Mouse (Mus musculus) heart, embryonic 11.5 days (tissue): ENCODE data around the gene Lrsam1. TPM values are rescaled to one million over a fixed set of nuclear protein-coding genes. Genes with fewer than 3 reads are reported as not detected.

Experiments used
- ATAC-seq: fragments of 200-750 bp; cut with Nextera tagmentation; replicated peaks from 2 replicates; pipeline ENCODE4 v1.8.0; 2017; ENCODE audit warnings: moderate library complexity; ENCODE audit not compliant: insufficient number of reproducible peaks, low FRiP score, low TSS enrichment
- H3K27ac ChIP-seq: fragments of 300-500 bp; sonication (generic); 2 replicates; pipeline ENCODE4 v1.5.1; 2014; ENCODE audit warnings: mild to moderate bottlenecking, low read depth, low read length
- H3K27me3 ChIP-seq: fragments of 300-500 bp; sonication (generic); 2 replicates; pipeline ENCODE4 v1.6.1; 2014; ENCODE audit warnings: mild to moderate bottlenecking, low read length, mixed read lengths; ENCODE audit not compliant: control insufficient read depth, insufficient read depth
- H3K36me3 ChIP-seq: fragments of 300-500 bp; sonication (generic); 2 replicates; pipeline ENCODE4 v1.6.1; 2014; ENCODE audit warnings: mild to moderate bottlenecking, low read length, moderate library complexity, mixed read lengths; ENCODE audit not compliant: control insufficient read depth, insufficient read depth
- H3K4me1 ChIP-seq: fragments of 300-500 bp; sonication (generic); 2 replicates; pipeline ENCODE4 v1.6.1; 2014; ENCODE audit warnings: low read length; ENCODE audit not compliant: control insufficient read depth, insufficient read depth
- H3K4me2 ChIP-seq: fragments of 300-500 bp; sonication (generic); 2 replicates; pipeline ENCODE4 v1.6.1; 2014; ENCODE audit warnings: mild to moderate bottlenecking, moderate library complexity
- H3K4me3 ChIP-seq: fragments of 300-500 bp; sonication (generic); 2 replicates; pipeline ENCODE4 v1.5.1; 2014; ENCODE audit warnings: low read depth, low read length
- H3K9ac ChIP-seq: fragments of 300-500 bp; sonication (generic); 2 replicates; pipeline ENCODE4 v1.6.1; 2014; ENCODE audit warnings: mild to moderate bottlenecking, low read depth, low read length, moderate library complexity
- H3K9me3 ChIP-seq: fragments of 300-500 bp; sonication (generic); replicated peaks from 2 replicates; pipeline ENCODE4 v1.6.1; 2016; ENCODE audit warnings: low read length; ENCODE audit not compliant: control insufficient read depth
- WGBS: fragments of 180-500 bp; shearing (Covaris S2); extraction: QIAGEN DNeasy Blood & Tissue Kit; methylation state at CpG from one replicate; pipeline ENCODE4 v1.1.7; 2014; ENCODE audit not compliant: insufficient replicate concordance; 5-methylcytosine and 5-hydroxymethylcytosine counted together
- polyA plus RNA-seq: library from polyadenylated mRNA; unstranded; fragments of >200 nt; fragmentation: Nextera tagmentation; extraction: Ambion mirVana; gene quantifications from 2 replicates; pipeline ENCODE4 v1.2.1, GENCODE M21; 2014

The Lrsam1 gene
- polyA plus RNA-seq, 1 experiment from 2014 or later, result 6.7 TPM

DNA sequence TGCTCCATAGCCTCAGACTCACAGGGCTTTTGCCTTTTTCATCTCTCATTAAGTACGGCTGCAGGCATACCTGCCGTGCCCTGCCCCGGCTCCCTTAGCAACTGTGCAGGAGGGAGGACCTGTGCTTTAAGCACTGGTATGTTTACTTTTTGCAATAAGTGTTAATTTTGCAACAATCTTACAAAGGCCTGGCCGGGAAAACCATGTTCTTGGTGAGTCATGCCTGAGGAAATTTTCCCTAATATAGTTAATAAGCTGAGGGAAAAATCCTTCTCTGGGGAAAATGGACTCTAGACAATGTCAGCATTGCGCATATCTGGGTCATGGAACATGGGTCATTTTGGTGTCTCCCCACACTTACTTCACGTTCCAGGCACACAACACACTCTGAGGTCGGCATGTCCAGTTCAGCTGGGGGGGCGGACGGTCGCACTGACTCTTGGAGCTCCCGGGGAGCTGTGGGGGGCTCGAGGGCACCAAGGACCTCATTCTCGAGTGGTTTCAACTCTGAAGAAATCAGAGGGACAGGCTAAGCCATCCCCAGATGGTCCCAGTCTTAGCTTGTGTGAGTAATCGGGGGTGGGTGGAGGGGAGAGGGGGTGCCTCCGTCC, 33.7 kb downstream of the Lrsam1 start:
- 76% methylated on average over 15 of the region's 15 CpGs for WGBS
- no peak overlapping the region for H3K27ac ChIP-seq
- H3K9me3 ChIP-seq, result no peaks in the 10 kb centered on the region
- H3K36me3 ChIP-seq, result peaks cover 12% of the 10 kb centered on the region
- no peaks in the 10 kb centered on the region for H3K27me3 ChIP-seq
- no peak overlapping the region for H3K9ac ChIP-seq
- H3K4me2 ChIP-seq, result no peak overlapping the region
- no peaks in the 10 kb centered on the region for H3K4me1 ChIP-seq
- H3K4me3 ChIP-seq, result no peak overlapping the region
- no peak for ATAC-seq

GRCm38 (mm10) chr2:32926330-32927075, 34.9 kb downstream of the Lrsam1 start:
- Histone ChIP-seq H3K4me2 (no peak overlapping the region), H3K4me3 (no peak overlapping the region), H3K9me3 (no peaks in the 10 kb centered on the region), H3K27me3 (no peaks in the 10 kb centered on the region), H3K27ac (no peak overlapping the region), H3K36me3 (peaks cover 21% of the 10 kb centered on the region), H3K4me1 (no peaks in the 10 kb centered on the region), H3K9ac (no peak overlapping the region)
- no peak for ATAC-seq
- 88% methylated on average over 12 of the region's 12 CpGs for WGBS

GRCm38 (mm10) chr2:32924306-32924844, 37.0 kb downstream of the Lrsam1 start:
- 71% methylated on average over 10 of the region's 10 CpGs for WGBS
- ATAC-seq, result no peak
- H3K9ac ChIP-seq, result no peak overlapping the region
- no peaks in the 10 kb centered on the region for H3K9me3 ChIP-seq
- no peak overlapping the region for H3K4me2 ChIP-seq
- no peak overlapping the region for H3K4me3 ChIP-seq
- H3K27ac ChIP-seq, result no peak overlapping the region
- H3K4me1 ChIP-seq, result no peaks in the 10 kb centered on the region
- H3K36me3 ChIP-seq, result peaks cover 31% of the 10 kb centered on the region
- H3K27me3 ChIP-seq, result no peaks in the 10 kb centered on the region

DNA sequence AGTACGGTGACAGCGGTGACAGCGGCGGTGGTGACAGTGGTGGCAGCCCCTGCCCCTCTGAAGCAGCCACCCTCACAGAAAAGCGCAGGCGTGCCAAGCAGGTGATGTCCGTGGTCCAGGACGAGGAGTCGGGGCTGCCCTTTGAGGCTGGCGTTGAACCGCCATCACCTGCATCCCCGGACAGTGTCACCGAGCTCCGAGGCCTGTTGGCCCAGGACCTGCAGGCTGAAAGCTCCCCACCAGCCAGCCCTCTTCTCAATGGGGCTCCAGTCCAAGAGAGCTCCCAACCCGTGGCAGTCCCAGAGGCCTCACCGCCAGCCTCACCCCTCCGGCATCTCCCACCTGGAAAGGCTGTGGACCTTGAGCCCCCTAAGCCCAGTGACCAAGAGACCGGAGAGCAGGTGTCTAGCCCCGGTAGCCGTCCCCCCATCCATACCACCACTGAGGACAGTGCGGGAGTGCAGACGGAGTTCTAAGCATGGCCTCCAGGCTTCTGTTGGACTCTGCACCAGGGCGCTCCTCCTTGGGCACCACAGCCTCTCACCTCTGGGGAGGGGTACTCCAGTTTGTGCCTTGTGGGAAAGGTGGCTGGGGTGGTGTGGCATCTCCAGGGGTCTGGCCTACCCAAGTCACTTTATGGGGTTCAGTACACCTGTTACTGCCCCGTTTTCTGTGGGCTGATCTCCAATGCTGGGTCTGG, 37.7 kb downstream of the Lrsam1 start:
- no peak overlapping the region for H3K27ac ChIP-seq
- no peak overlapping the region for H3K9ac ChIP-seq
- ATAC-seq, result no peak
- H3K9me3 ChIP-seq, result no peaks in the 10 kb centered on the region
- H3K36me3 ChIP-seq, result peaks cover 35% of the 10 kb centered on the region
- H3K4me2 ChIP-seq, result no peak overlapping the region
- H3K4me3 ChIP-seq, result no peak overlapping the region
- 87% methylated on average over 24 of the region's 24 CpGs for WGBS
- no peaks in the 10 kb centered on the region for H3K4me1 ChIP-seq
- H3K27me3 ChIP-seq, result no peaks in the 10 kb centered on the region

DNA sequence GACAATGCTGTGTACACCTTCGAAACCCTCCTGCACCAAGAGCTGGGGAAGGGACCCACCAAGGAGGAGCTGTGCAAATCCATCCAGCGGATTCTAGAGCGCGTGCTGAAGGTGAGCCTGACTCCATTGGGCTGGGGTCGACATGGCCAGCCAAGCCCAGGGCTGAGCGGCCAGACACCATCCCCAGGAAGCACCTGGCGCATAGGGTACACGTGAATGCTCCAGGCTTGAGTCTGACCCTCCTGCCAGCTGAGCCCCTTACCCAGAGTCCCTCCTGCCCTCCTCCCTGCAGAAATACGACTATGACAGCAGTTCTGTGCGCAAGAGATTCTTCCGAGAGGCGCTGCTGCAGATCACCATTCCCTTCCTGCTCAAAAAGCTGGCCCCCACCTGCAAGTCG, 38.9 kb downstream of the Lrsam1 start:
- Histone ChIP-seq H3K4me1 (no peaks in the 10 kb centered on the region), H3K9ac (no peak overlapping the region), H3K4me2 (no peak overlapping the region), H3K4me3 (no peak overlapping the region), H3K27me3 (no peaks in the 10 kb centered on the region), H3K36me3 (peaks cover 35% of the 10 kb centered on the region), H3K9me3 (no peaks in the 10 kb centered on the region), H3K27ac (no peak overlapping the region)
- no peak for ATAC-seq
- WGBS, result 86% methylated on average over 13 of the region's 13 CpGs

DNA sequence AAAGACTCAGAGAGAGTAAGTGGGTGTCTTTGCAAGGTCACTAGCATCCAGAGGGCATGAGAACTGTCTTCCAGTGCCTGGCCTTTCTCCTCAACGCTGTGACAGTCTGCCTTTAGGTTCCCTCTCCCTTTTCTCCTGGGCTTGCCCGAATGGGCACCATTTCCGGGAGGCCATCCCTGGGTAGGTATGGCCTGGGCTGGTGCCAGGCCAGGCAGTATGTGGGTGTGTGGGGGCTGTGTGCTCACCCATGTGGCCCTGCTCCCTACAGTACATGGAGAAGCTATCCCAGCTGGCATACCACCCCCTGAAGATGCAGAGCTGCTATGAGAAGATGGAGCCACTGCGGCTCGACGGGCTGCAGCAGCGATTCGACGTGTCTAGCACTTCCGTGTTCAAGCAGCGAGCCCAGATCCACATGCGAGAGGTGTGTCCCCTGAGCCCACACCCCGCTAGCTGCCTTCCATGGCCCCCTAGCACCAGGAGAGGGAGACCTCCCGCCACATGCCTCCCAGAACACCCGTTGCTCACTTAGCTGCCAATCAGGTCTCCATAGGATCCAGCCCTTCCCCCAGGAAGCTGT, 39.5 kb downstream of the Lrsam1 start:
- no peak for ATAC-seq
- WGBS, result 81% methylated on average over 15 of the region's 15 CpGs
- peaks cover 35% of the 10 kb centered on the region for H3K36me3 ChIP-seq

DNA sequence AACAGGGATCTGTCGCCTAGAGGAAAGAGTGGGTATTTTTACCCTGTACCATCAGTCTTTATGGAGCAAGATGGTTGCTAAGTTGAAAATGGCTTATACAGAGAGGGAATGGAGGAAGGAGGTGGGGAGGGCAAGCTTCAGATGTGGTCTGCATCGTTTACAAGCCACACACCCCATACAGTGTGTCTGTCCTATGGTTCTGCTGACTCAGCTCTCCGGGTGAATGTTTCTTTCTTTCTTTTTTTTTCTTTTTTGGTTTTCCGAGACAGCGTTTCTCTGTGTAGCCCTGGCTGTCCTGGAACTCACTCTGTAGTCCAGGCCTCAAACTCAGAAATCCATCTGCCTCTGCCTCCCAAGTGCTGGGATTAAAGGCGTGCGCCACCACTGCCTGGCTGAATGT, 40.2 kb downstream of the Lrsam1 start:
- H3K4me1 ChIP-seq, result no peaks in the 10 kb centered on the region
- H3K27ac ChIP-seq, result no peak overlapping the region
- ATAC-seq, result no peak
- no peaks in the 10 kb centered on the region for H3K9me3 ChIP-seq
- H3K27me3 ChIP-seq, result no peaks in the 10 kb centered on the region
- no peak overlapping the region for H3K9ac ChIP-seq
- H3K36me3 ChIP-seq, result peaks cover 38% of the 10 kb centered on the region
- no peak overlapping the region for H3K4me2 ChIP-seq
- WGBS, result 88% methylated on average over 7 of the region's 7 CpGs
- no peak overlapping the region for H3K4me3 ChIP-seq

More for the DNA sequence above, 39.5 kb downstream of the Lrsam1 start:
- Histone ChIP-seq H3K4me1 (no peaks in the 10 kb centered on the region), H3K4me2 (no peak overlapping the region), H3K9ac (no peak overlapping the region), H3K27me3 (no peaks in the 10 kb centered on the region), H3K4me3 (no peak overlapping the region), H3K9me3 (no peaks in the 10 kb centered on the region), H3K27ac (no peak overlapping the region)

GRCm38 (mm10) chr2:32918391-32918790, 43.0 kb downstream of the Lrsam1 start:
- H3K4me1 ChIP-seq, result peaks cover 18% of the 10 kb centered on the region
- peaks cover 33% of the 10 kb centered on the region for H3K36me3 ChIP-seq
- no peak overlapping the region for H3K9ac ChIP-seq
- H3K27me3 ChIP-seq, result no peaks in the 10 kb centered on the region
- ATAC-seq, result no peak
- 79% methylated on average over 9 of the region's 9 CpGs for WGBS
- H3K4me2 ChIP-seq, result no peak overlapping the region
- no peaks in the 10 kb centered on the region for H3K9me3 ChIP-seq
- no peak overlapping the region for H3K4me3 ChIP-seq
- H3K27ac ChIP-seq, result no peak overlapping the region
